Mouse (Mus musculus): ENCODE measurements around the gene Atp13a4. TPM values are rescaled to one million over a fixed set of nuclear protein-coding genes. Genes with fewer than 3 reads are reported as not detected.
A peak's percentile ranks its signal among the peaks of the same experiment; 100 is the strongest.

Gene Atp13a4
- under 1 TPM in 1 of 4 experiments, not detected in 3; 0.82 TPM for total RNA-seq (2022)

DNA sequence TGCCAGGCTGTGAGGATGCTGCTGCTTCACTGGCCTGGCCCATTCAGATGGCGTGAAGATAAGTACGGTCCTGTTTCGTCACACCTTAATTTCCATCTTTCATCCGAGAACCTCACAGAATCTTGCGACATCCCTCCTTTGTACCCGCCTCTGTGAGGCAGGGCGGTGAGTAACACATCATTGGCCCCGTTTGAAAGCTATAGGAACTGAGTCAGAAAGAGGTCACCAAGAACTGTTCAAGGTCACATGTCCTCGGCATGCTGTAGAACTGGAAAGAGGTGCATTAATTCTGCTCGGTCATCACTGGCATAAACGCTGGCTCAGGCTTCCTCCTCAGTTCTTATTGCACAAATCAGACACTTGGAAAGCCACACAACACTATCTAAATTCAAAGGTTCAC, at the start of gene Atp13a4:
Atp13a4 (minus strand) TSS at position 36 of the 400 bp plus-strand sequence.
- DNase-seq (ENCODE audit: low spot score), result no peak

- no peak for DNase-seq (ENCODE audit: low spot score)
Observed at GRCm38 (mm10) chr16:29592171-29592570, 47.5 kb upstream of the Atp13a4 start.

GRCm38 (mm10) chr16:29579787-29580176, 35.1 kb upstream of the Atp13a4 start:
- peak; percentile 7 for DNase-seq (ENCODE audit: low spot score)

GRCm38 (mm10) chr16:29579167-29579786, 34.6 kb upstream of the Atp13a4 start, which contains the start of gene Opa1:
TSS of gene Opa1 (plus strand) at chr16:29579334.
- peak; percentile 97 for DNase-seq (ENCODE audit: low spot score)

DNA sequence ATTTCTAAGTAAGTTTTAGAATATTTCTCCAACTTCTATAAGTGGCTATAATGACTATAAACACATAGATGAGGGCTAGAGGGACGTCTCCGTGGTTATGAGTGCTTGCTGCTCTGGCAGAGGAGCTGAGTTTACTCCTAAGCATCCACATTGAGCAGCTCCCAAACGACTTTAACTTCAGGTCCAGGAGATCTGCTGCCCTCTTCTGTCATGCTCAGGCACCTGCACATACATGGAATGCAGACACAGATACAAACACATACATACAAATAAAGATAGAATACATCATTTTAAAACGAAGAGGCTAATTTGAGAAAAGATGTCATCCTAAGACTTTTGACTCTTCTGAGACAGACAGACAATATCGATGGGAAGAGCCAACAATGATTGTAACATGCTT, 31.0 kb upstream of the Atp13a4 start:
- DNase-seq (ENCODE audit: low spot score), result no peak

- DNase-seq (ENCODE audit: low spot score), result no peak
Observed at GRCm38 (mm10) chr16:29574013-29574412, 29.3 kb upstream of the Atp13a4 start.

GRCm38 (mm10) chr16:29560869-29561268, 16.2 kb upstream of the Atp13a4 start:
- DNase-seq (ENCODE audit: low spot score), result peak; percentile 36

GRCm38 (mm10) chr16:29560454-29560853, 15.8 kb upstream of the Atp13a4 start:
- DNase-seq (ENCODE audit: low spot score), result no peak

DNA sequence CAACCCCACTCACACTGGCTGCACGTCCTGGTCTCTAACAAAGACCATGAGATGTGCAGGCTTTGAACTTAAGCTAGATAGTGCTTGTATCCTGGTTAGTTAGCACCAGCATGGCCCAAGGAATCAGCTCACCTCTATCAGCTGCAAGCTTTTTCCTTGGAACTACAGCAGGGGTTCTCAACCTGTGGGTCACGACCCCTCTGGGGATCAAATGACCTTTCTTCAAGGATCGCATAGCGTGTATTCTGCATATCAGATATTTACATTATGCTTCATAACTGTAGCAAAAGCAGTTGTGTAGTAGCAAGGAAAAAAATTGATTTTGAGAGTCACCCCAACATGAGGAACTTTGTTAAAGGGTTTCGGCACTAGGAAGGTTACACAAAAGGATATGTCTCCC, 15.0 kb upstream of the Atp13a4 start:
- DNase-seq (ENCODE audit: low spot score), result no peak

- DNase-seq (ENCODE audit: low spot score), result no peak
Observed at GRCm38 (mm10) chr16:29541261-29541683, 3.4 kb downstream of the Atp13a4 start.

- DNase-seq (ENCODE audit: low spot score), result no peak
Observed at GRCm38 (mm10) chr16:29539906-29540305, 4.8 kb downstream of the Atp13a4 start.

DNA sequence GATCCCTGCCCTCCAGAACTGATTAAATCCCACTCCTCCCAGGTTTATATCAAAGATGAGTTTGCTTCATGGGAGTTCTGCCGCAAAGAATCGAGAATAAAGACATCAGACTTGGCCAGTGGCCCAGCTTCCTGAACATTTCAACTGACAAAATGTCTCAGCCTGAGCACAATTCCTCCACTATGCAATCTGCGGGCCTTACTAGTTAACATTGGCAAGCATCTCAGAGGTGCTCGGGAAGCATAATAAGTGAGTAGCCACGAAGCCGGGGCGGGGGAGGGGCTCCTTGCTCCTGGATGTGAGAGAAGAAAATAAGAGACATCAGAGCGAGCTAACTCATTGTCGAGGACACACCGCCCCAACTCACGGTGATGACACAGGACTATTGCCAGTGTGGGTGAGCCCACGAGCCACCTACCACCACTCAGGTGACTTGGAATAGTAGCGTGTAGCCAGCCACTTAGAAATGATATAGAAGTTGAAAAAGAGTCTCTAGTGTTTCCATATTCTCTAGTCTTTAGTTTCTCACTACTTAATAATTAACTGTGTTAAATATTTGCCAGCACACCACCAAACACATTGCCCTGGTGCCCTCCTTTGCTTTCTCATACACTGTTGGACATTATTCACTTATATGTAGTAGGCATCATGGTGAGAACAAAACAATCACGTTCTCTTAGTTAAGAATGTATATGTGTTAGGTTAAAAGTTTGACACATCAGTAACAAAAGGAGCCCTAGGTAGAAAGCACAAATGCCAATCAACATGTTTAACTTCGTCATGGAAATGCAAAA, 8.1 kb downstream of the Atp13a4 start:
- no peak for DNase-seq (ENCODE audit: low spot score)

DNA sequence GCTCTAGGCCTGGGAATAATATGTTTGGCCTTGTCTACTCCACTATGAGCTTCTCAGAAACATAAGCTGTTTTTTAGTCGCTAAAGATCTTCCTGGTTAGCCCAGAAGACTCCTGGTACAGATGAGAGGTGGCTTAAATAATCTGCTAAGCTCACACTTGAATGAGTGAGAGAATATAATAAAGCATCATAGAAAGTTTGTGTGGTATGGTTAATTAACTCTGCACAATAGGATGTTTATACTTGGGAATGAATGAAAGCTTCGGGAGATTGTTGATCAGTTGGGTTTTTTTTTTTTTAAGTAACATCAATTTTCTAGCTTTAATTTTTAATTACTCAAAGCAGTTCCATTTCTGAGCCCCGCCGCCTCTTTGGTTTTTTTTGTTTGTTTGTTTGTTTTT, 8.8 kb downstream of the Atp13a4 start:
- no peak for DNase-seq (ENCODE audit: low spot score)

GRCm38 (mm10) chr16:29533641-29534040, 11.0 kb downstream of the Atp13a4 start:
- no peak for DNase-seq (ENCODE audit: low spot score)

DNA sequence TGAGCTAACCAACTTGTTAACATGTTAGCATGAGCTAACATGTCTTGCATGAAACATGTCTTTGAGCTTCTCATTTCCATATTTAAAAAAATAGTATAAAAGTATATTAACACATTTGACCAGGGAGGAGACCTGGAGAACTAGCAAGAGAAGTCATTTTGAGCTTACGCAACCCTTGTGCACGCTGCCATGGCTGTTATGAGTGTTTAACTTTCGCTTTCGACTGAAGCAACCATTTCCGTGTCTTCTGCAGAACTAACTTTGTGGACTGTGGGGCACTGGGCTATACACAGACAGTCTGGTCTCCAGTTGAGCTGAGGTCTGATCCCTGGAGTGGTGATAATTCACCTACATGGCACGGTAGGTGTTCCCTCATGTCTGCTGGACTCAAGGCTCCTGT, 17.6 kb downstream of the Atp13a4 start:
- no peak for DNase-seq (ENCODE audit: low spot score)

DNA sequence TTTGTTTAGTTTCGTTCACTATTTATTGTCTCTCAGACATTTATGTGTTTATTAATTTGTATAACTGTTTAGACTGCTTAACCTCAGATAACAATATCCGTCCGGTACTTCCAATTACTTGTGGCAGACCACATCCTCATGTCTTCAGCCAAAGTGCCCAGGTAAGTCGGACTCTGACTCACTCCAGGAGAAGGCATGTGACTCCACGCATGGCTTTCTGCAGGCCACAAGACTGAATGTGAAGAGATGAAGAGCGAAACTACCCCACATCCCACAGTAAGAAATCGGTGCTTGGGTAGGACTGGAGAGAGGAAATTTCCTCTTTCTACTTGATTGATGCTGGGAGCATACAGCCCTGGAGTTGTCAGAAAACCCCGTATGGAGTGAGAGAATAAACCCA, 18.1 kb downstream of the Atp13a4 start:
- DNase-seq (ENCODE audit: low spot score), result no peak

GRCm38 (mm10) chr16:29512495-29512894, 32.2 kb downstream of the Atp13a4 start:
- DNase-seq (ENCODE audit: low spot score), result no peak

GRCm38 (mm10) chr16:29510743-29511142, 33.9 kb downstream of the Atp13a4 start:
- no peak for DNase-seq (ENCODE audit: low spot score)

- DNase-seq (ENCODE audit: low spot score), result no peak
Observed at GRCm38 (mm10) chr16:29509881-29510280, 34.8 kb downstream of the Atp13a4 start.

- no peak for DNase-seq (ENCODE audit: low spot score)
Observed at GRCm38 (mm10) chr16:29504671-29505070, 40.0 kb downstream of the Atp13a4 start.

DNA sequence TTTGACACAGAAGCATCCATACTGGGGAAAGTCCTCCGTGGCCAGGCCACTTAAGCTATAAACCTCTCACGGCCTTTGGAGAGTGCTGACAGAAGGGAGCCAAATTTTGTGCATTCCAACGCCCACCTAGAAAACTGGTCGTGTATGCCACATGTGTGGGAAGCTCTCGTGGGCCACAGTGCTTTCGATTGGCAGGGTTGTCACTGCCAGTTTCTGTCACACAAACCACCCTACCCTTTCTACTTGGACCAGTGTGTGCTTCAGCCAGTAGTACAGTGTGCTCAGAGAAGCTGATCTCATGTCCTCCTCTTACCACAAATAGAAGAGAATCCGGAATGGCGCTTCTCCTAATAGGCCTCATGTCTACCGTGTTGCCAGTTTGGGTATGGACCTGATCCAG, 40.5 kb downstream of the Atp13a4 start:
- no peak for DNase-seq (ENCODE audit: low spot score)

GRCm38 (mm10) chr16:29491031-29491430, 53.6 kb downstream of the Atp13a4 start:
- no peak for DNase-seq (ENCODE audit: low spot score)

DNA sequence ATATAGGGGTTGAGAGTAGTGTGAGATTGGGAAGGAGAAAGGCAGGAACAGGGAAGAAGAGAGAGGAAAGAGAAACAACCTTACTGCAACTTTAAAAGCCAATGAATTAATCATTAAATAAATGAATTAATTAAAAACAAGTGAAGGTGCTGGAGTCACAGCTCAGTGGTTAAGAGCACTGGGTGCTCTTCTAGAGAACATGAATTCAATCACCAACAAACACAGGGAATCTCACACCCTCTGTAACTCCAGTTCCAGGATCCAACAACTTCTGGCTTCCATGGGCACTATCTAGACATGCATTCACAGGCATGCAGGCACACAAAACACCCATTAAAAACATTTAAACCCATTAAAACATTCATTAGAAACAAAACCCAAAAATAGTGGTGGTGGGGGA, 63.2 kb downstream of the Atp13a4 start:
- DNase-seq (ENCODE audit: low spot score), result no peak
